Mouse (Mus musculus) gastrocnemius, adult 18-20 months (tissue): Measurements from ENCODE around the gene Pde11a. TPM values are rescaled to one million over a fixed set of nuclear protein-coding genes. Genes with fewer than 3 reads are reported as not detected.
A peak's percentile ranks its signal among the peaks of the same experiment; 100 is the strongest.

ENCODE experiments used
- DNase-seq: peaks from one replicate; pipeline ENCODE4 v3.0.0; 2021; ENCODE audit warnings: low spot score
- long read RNA-seq, 2 experiments: library from polyadenylated mRNA; stranded (forward); transcript quantifications; one replicate each; pipeline ENCODE4 v2.0.0; 2021
- total RNA-seq, 2 experiments: library from RNA; stranded (reverse); gene quantifications; 2 replicates each; pipeline ENCODE4 v1.2.3; 2021

Pde11a gene
- under 1 TPM; 0.09 to 0.21 TPM for total RNA-seq
- long read RNA-seq, experiment 1: 0 reads
- long read RNA-seq, experiment 2: 0 reads

DNA sequence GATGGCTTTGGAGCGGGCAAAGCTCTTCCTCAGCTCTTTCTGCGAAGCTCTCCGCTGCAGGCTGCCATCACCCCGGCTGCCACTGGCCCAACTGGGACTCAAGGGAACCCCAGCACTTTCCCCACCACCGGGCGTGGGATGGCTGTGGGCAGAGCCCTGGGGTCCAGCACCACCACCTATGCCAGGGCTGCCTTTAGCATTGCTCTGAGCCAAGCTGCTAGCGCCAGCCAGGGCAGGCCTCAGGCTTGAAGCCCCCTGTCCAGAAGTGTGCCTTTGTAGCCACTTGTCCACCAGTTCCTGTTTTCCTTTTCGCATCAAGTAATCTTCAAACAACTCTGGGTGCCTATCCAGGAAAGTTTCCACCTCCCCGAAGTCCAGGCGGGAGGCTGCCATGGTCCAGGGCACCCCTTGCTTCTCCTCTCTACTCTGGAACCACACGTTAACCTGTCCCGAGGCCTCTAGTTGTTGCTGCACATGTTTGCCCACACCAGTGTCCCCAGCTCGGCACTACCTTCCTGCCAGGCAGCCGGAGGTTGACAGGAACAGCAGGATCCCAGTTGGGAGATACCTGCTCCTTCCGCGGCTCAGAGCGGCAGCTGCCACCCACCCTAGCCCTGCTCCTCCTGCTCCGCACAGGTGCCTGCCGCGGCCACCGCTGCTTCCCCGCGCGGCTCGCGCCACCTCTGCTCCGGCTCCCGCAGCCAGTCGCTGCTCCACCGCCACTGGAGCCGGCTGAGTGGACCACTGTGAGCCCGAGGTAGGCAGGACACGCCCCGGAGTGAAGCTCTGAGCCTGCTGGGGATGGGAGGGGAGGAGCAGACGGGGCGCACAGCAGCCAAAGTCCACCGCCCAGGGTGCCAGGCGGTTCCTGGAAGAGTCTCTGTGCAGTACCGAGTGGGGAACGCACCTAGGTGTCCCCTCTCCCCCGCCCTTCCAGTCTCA, at the start of gene Pde11a:
TSS of gene Pde11a (minus strand) at position 560 of the 942 bp plus-strand sequence.
- DNase-seq: no peak

DNA sequence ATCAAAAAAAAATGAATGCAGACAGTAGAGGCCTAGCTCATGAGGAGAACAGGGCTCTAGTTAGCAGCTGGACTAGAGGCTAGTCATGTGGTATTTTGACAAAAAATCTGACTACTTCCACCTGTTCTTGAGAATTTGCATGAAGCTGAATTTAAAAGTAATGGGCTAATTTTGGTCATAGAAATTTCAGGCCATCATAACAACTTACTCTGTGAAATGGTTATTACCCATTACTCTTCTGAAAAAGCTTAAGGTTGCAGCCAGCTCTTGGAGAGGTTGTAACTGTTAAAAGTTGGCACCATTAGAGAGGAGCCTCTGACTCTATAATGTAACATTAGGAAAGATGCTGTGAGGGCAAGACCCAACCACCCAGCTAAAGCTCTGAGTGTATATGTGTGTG, 48.0 kb upstream of the Pde11a start:
- no peak for DNase-seq

DNA sequence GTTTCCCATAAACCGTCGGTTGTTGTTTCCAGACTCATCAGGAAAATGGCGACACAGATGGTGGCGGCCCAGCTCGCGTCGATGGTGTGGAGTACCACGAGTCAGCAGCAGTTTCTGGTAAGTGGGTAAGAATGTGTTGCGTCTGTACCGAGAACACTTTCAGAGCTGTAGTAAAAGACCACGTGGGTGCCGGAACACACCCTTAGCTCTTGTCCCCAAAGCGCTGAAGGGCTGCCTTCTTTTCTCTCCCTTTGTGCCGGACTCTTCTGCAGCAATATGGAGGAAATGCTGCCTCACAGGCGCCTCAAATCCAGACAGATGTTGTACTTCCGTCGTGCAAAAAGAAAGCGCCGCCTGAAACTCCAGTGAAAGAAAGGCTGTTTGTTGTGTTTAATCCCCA, 40.1 kb upstream of the Pde11a start:
- no peak for DNase-seq

DNA sequence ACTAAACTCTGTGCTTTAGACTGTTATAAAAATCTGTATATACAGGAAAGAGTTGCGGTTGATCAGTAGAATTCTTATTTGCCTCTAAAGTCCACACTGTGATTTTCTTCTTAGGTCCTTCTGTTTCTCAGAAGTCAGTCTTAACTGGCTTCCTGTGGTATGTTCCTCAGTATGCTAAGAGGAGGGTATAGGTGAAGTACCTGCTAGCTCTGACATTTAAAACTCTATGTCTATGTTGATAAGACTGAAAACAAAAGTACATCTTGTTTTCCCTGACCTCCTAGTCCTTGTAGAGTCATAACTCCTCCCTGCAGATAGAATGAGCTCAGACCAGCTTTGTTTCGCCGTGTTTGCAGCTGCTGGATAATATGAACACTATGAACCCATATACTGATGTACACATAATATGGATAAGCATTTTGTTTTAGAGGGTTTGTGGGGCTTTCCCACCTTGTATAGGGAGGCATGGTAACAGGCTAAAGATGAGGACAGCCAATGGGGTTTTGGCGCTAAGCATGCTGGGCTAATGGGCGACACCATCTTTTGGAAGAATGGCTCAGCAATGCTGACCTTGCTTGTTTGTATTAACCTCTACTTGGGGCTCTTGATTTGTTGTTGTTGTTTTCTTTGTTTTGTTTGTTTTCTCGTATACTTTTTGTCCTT, 36.1 kb upstream of the Pde11a start:
- no peak for DNase-seq

DNA sequence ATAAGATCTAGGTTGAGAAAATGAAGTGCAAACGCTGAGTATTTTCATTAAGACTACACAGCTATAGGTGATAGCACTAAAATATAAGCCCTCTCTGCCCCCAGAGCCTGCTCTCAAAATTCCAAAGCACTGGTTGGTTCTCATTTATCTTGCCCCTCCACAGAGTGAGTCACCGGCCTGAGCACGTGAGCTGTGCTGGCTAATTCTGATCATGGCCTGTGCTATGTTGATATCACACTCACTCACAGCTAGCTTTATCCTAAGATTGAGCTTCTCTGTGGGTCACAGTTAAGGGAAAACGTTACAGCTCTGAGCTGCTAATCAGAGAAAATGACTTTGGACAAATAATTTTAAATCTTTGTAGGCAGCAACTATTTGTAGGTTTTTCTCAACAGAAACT, 33.7 kb upstream of the Pde11a start:
- no peak for DNase-seq

DNA sequence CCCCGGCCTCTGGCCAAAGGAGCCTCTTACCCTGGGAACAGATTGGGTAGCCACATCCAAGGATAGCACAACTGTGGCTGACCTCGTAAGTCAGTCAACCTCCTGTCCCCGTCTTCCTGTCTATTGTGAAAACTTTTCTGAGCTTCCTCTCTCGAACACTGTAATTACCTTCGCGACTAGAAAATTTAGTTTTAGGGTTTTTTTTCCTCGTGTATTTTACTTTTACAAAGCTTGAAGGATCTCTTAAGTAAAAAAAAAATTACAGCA, 32.0 kb upstream of the Pde11a start:
- peak; percentile 1 for DNase-seq

DNA sequence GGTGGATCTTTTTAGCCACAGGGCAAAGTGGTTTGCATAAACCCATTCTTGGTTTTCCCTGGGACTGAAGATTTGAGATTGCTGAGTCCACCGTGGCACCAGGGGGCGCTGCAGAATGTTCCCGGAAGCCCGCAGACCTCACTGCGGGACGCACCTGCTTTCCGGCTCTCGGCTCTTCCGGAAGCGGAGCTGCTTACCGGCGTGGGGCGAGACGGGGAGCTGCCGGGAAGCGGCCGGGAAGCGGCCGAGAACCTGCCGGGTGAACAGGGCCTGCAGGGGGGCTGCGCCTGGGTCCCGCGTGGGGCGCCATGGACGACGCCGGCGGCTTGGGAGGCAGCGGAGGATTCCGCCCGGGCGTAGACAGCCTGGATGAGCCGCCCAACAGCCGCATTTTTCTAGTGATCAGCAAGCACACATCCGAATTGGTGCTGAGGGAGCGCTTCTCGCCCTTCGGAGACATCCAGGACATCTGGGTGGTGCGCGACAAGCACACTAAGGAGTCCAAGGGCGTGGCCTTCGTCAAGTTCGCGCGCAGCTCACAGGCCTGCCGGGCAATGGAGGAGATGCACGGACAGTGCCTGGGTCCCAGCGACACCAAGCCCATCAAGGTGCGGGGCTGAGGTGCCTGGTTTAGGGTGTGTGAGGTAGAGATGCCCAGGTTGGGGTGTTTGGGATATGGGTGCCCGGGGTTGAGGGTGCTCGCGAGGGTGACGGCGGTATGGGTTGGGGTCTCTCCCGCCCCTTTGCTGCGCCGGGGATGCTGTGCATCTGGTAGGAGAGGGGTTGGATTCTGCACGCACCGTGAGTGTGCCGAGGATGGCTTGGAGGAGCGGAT, 31.5 kb upstream of the Pde11a start, which contains the start of gene Rbm45:
TSS of gene Rbm45 (plus strand) at position 164 of the 835 bp plus-strand sequence.
- DNase-seq: peak; percentile 82

DNA sequence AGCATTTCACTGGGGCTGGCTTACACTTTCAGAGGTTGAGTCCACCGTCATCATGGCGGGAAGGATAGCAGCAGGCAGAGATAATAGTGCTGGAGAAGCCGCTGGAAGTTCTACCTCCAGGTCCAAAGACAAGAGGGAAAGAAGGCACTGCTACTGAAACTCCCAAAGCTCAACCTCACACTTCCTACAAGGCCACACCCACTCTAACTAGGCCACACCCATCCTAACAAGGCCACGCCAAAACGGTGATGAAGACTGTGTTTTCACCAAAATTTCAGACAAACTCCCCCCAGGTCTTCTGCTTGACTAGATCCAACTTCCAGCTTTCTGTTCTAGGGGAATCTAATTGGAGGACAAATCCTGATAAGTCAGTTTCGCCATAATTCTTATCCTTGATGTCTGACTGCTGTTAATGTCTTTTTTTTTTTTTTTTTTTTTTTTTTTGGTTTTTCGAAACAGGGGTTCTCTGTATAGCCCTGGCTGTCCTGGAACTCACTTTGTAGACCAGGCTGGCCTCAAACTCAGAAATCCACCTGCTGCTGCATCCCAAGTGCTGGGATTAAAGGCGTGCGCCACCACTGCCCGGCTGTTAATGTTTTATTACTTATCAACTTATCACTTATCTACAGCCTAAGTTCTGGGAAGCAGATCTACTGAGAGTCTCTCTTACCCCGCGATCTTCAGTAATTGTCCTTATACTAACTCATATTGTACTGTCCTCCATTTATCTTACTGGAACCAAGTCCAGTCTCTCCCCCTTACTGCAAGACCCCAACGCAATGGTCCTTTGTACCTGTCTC, 30.5 kb upstream of the Pde11a start:
- no peak for DNase-seq

DNA sequence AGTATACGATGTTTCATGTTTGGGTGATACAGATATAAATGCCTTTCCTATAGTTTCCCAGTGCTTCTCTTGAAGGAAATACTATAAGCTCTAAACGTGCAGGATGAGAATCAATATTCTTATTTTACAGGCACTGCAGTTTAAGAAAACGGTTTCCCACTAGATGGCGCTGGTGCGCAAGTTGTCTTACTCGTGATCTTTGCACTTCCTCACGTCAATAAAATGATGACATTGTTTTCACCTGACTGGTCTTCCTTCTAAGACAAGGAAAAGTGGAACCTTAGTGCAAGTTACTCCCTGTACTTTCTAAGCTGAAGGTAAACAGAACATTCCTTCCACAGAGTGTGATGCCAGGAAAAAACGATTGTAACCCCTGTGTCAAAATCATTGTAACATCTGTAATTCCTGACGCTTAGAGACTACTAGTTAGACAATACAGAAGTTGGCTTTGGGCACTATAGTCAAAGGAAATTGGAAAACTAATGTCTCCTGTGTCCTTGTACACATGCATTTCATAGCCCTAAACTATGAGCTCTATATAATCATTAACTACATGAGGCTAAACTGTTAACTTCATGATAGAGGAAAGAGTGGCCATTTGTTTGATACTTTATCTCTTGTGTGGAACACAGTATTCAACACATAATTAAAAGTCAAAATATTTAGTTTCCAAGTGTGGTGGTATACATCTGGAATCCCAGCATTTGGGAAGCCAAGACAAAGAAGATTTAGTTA, 28.8 kb upstream of the Pde11a start:
- peak; percentile 80 for DNase-seq

DNA sequence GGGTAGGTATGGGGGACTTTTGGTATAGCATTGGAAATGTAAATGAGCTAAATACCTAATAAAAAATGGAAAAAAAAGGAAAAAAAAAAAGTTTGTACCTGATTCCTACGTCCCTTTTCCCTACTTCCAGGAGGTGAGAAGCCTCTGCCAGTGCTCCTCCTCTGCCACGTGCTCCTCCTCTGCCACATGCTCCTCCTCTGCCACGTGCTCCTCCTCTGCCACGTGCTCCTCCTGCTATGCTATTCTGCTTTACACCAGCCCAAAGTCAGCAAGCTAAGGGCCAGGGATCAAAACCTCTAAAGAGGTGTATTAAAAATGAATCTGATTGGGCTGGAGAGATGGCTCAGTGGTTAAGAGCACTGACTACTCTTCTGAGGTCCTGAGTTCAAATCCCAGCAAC, 27.2 kb upstream of the Pde11a start:
- DNase-seq: no peak

DNA sequence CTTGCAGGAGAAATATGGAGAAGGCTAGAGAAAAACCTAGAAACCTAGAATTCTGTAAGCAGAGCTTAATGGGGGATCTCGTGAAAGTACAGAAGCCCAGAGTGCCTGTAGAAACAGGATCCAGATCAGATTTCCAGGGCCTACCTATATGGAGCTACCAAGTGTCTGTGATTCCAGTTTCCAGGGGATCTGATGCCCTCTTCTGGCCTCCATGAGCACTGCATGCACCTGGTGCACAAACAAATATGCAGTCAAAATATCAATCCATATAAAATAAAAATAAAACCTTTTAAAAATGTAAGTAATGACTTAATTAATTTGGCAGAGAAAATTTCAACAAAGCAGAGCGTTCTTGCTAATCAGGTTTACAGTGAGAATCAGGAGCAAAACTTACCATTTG, 23.5 kb upstream of the Pde11a start:
- no peak for DNase-seq

DNA sequence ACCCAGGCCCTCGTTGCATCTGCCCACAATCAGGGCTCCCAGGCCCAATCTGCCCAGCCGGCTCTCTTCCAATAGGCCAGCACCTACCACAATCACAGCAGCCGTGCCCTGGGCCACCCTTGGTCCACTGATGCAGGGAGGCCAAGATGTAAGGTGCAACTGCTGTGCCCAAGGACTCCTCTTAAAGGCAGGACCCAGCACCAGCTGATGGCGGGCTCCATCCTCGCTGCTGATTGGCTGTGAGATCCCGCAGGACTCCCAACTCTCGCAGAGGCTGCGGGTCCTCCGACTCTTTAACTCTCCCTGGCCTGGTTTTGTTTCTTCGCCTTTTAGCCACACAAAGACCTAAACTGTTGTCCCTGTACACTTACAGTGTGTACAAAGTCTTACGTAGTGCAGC, 21.7 kb upstream of the Pde11a start, which contains the start of gene Cyct:
TSS of gene Cyct (minus strand) at position 225 of the 400 bp plus-strand sequence.
- DNase-seq: no peak

DNA sequence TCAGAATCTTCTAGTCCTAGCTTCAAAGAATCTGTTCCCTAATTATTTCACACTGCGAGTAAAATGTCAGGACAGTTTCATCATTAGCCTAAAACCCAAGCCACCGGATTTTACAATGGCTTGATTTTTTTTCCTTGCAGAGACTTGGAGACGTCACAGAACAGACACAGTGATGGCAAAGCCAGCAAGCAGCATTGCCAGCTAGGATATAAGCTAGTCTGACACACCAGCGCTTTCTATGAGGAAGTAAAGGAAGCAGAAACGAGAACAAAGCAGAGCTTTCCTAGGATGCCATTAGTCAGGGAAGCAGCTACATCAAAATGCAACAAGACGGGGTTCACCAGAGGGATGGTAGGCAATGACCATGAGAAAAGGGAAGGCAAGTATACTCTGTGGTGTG, 9.3 kb upstream of the Pde11a start:
- no peak for DNase-seq

DNA sequence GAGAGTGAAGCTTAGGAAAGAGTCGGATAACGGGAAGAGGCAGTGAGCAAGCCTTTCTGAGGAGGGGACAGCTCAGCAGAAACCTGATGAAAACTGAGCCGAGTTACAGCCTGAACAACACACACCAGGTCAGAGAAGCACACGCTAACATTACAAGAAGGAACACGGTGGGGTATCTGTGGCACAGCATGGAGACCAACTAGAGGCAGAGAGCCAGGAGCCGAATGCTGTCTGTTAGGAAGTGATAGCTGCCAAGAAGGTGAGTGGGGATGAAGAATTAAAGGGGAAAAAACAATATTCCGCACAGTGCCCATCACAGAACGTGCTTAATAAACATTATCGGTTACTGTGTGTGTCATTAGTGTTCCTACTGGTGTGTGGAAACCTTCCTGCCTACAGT, 3.6 kb upstream of the Pde11a start:
- DNase-seq: no peak

DNA sequence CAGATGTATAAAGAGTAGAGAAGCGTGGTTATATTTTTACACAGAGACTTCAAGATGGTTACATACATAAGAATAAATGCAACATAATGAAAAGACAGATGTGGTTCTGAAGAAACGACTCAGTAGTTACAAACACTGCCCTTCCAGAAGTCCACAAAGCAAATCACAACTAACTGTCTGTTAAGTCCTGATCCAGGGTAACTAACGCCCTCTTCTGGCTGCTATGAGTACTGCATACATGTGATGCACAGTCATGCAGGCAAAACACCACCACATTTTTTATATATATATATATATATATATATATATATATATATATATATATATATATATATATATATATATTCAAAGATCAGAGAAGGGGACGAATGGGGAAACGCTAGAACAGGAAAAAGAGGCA, 4.0 kb downstream of the Pde11a start:
- DNase-seq: no peak

DNA sequence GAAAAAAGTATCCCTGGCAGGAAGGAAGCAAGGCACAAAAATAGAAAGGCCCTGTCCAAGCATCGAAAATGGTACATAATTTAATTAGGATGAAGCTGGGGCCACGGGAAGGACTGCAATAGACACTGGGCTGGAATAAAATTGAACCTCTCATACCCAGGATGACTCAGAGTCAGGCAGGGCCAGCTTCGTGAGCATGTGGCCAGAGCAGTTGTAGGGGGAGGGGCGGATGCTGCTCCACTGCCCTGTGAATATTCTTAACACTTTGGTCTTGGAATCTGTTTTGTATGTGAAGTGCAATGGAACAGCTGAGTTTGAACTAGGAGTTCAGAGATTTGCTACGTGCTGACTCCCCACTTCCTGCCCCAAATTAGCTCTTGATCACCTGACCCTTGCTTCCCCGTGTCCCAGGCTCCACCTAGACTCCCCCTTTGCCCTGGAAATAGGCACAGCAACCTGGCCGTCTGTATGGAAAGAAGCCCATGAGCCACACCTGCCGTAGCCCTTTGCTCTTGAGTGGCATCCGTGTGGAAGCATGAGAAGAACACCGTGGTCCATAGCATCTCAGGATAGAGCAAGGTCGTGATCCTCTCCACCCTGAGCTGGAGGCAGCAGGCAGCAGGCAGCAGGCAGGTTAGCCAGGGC, 6.3 kb downstream of the Pde11a start:
- DNase-seq: no peak

DNA sequence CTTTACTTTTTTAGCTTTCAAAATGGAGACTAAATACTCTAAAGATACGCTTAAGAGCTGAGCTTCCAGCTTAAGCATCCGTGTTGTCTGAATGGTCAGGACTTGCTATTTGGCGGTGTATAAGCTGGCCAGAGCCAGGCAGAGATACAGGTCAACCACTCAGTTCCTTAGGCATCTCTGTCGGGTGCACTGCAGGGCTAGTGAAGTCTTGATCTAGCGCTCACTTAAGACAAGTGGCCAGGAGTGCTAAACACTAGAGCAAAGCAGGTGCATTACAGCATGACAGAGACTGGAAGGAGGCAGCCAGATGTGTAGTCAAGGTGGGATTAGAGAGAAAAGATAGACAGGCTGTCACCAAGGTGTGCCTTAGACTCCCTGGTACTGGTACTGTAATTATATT, 8.5 kb downstream of the Pde11a start:
- no peak for DNase-seq

DNA sequence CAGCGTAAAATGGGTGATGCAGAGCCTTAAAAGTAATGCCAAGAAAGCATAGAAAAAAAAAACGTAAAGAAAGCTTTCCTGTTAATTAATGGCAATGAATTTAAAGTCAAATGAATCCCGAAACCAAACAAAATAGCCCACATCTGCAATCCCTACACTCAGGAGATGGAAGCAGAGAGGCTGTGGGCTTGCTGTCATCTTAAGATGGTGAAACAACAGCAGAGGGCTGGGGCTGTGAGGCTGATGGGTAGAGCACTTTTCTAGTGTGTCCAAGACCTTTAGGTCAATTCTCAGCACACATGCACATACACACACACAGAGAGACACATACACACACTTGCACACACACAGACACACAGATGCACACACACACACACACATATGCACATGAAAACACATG, 12.4 kb downstream of the Pde11a start:
- DNase-seq: no peak

DNA sequence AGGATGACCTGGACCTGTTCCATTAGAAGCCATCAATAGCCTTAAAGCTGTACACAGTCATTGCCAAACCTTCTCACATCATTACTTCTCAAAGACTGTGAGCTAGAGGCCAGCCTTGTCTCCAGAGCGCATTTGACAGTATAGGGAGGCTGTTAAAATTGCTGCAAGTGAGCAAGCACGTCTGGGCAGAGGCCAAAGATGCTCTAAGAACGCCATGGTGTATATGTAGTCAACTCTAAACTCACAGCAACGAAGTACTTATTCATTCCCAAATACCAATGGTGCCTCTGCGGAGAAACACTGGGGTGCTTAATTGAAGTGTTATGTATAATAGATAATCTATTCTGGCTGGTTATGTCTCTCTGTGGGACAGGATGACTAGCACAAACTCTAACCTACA, 14.1 kb downstream of the Pde11a start:
- no peak for DNase-seq
